In genomic region chr2:18047646-18048452, GRCm38 (mm10) we compare ENCODE assay signal across 9 mouse cellular contexts. TPM values are rescaled to one million over a fixed set of nuclear protein-coding genes. Genes with fewer than 3 reads are reported as not detected.
DNase-seq lines count a peak whose midpoint lies in the region; ATAC-seq and TF ChIP-seq lines count a peak whose summit lies in the region.
"Had no signal": no experiment of that assay in that cellular context is flagged by ENCODE, and none has a peak within 500 bp of the region (broad histone marks: within the 10 kb centered on the region; RNA-seq: fewer than 3 reads in every experiment).

No protein-coding gene starts in this region.

- H3K9me3 ChIP-seq in ES-Bruce4 (replicated peaks; ENCODE audit: control insufficient read depth, insufficient read depth, low read length, poor library complexity, severe bottlenecking) = no peaks in the 10 kb centered on the region
- no peaks in the 10 kb centered on the region for H3K9me3 ChIP-seq in forebrain, embryonic 12.5 days
- H3K9me3 ChIP-seq in lung, embryonic 16.5 days (ENCODE audit: control insufficient read depth, low read length) = no peaks in the 10 kb centered on the region

- peak overlapping the region; percentile 71 for H3K9ac ChIP-seq in ES-Bruce4 (ENCODE audit: low read depth, poor library complexity, severe bottlenecking)
- peak overlapping the region; percentile 100 for H3K9ac ChIP-seq in forebrain, embryonic 12.5 days
- H3K9ac ChIP-seq in lung, embryonic 16.5 days (ENCODE audit: low read length) = peak overlapping the region; percentile 96

- H3K27me3 ChIP-seq in ES-Bruce4 (ENCODE audit: control insufficient read depth, insufficient read depth, low read length, poor library complexity, severe bottlenecking) = peaks cover 23% of the 10 kb centered on the region
- no peaks in the 10 kb centered on the region for H3K27me3 ChIP-seq in forebrain, embryonic 12.5 days
- no peaks in the 10 kb centered on the region for H3K27me3 ChIP-seq in lung, embryonic 16.5 days (ENCODE audit: control insufficient read depth, insufficient read depth, low read depth, low read length)

- TF ChIP-seq EP300 in ES-Bruce4 (IDR thresholded peaks at IDR 0.05; ENCODE audit: insufficient read depth, low read depth, low read length) = no peak

- H3K4me2 ChIP-seq in forebrain, embryonic 12.5 days = peak overlapping the region; percentile 85
- peak overlapping the region; percentile 74 for H3K4me2 ChIP-seq in lung, embryonic 16.5 days (ENCODE audit: low read depth, low read length)

- no peak for TF ChIP-seq CTCF in ES-Bruce4 (IDR thresholded peaks at IDR 0.05; ENCODE audit: low read depth, low read length)
- no peak for TF ChIP-seq CTCF in layer of hippocampus, adult 2 months (conservative IDR thresholded peaks at IDR 0.05)

- ATAC-seq in cerebellum, adult (ENCODE audit: insufficient number of reproducible peaks, low FRiP score, low TSS enrichment) = peak; percentile 88
- peak; percentile 60 for ATAC-seq in forebrain, embryonic 12.5 days (ENCODE audit: low FRiP score)
- ATAC-seq in lung, embryonic 16.5 days (ENCODE audit: low read depth) = peak; percentile 84

- under 1% methylated on average over 70 of the region's 70 CpGs for WGBS in forebrain, embryonic 12.5 days
- under 1% methylated on average over 66 of the region's 70 CpGs for WGBS in lung, embryonic 16.5 days

- no peaks in the 10 kb centered on the region for H3K4me1 ChIP-seq in ES-Bruce4 (ENCODE audit: control insufficient read depth, insufficient read depth, low read length)
- peaks cover 42% of the 10 kb centered on the region for H3K4me1 ChIP-seq in forebrain, embryonic 12.5 days
- peaks cover 28% of the 10 kb centered on the region for H3K4me1 ChIP-seq in lung, embryonic 16.5 days (replicated peaks; ENCODE audit: control insufficient read depth, insufficient read depth, low read length)

- no peak overlapping the region for H3K27ac ChIP-seq in ES-Bruce4 (ENCODE audit: insufficient read depth, low read length)
- H3K27ac ChIP-seq in forebrain, embryonic 12.5 days = peak overlapping the region; percentile 100
- H3K27ac ChIP-seq in layer of hippocampus, adult 2 months = peak overlapping the region; percentile 99
- H3K27ac ChIP-seq in lung, embryonic 16.5 days (ENCODE audit: low read length) = peak overlapping the region; percentile 99

- TF ChIP-seq POLR2A in ES-Bruce4 (IDR thresholded peaks at IDR 0.05; ENCODE audit: insufficient read depth, low read length) = no peak

- H3K36me3 ChIP-seq in ES-Bruce4 (ENCODE audit: control insufficient read depth, insufficient read depth, low read length, poor library complexity, severe bottlenecking) = no peaks in the 10 kb centered on the region
- H3K36me3 ChIP-seq in forebrain, embryonic 12.5 days (replicated peaks) = no peaks in the 10 kb centered on the region
- H3K36me3 ChIP-seq in lung, embryonic 16.5 days (ENCODE audit: control insufficient read depth, insufficient read depth, low read length) = no peaks in the 10 kb centered on the region

- peak; percentile 75 to 88 for DNase-seq in heart, postnatal 36 days
- peak in 1 of 2 experiments; percentile 69 for DNase-seq in layer of hippocampus, adult 2 months (ENCODE audit: low spot score in 2 of 2)
- peak; percentile 62 for DNase-seq in ovary, postnatal 10 days (ENCODE audit: low spot score)
- peak; percentile 70 for DNase-seq in urinary bladder, postnatal 25 days (ENCODE audit: low spot score)

- intact Hi-C loops in heart, postnatal 36 days (cut with DNase I) = loop anchor here (1.0 to 5.0 kb wide), 4 partner anchors 9 to 719 kb away; partner anchors contain the start of gene Bmi1

- H3K4me3 ChIP-seq in ES-Bruce4 (ENCODE audit: low read depth, low read length) = peak overlapping the region; percentile 81
- peak overlapping the region; percentile 100 for H3K4me3 ChIP-seq in forebrain, embryonic 12.5 days (replicated peaks)
- H3K4me3 ChIP-seq in layer of hippocampus, adult 2 months = peak overlapping the region; percentile 80
- H3K4me3 ChIP-seq in lung, embryonic 16.5 days (ENCODE audit: low read length) = peak overlapping the region; percentile 88

RNA-seq across cellular contexts. Expression of gene Skida1, which starts 1.0 kb away (rescaled TPM):
- polyA plus RNA-seq in ES-Bruce4 (2011; ENCODE audit: insufficient read depth, insufficient read length, low read depth, missing spikeins) = 0.15 and 0.79 TPM in 2 replicates
- polyA plus RNA-seq in forebrain, embryonic 12.5 days (2016; fragmentation: Nextera tagmentation; extraction: Ambion mirVana) = 26.3 and 26.4 TPM in 2 replicates
- 1 to 10 TPM; 2.8 to 5.1 TPM for total RNA-seq in heart, postnatal 36 days (2021)
- 10 to 100 TPM; 16.8 to 16.9 TPM for total RNA-seq in layer of hippocampus, adult 2 months (2021)
- 5.1 and 5.5 TPM in 2 replicates for polyA plus RNA-seq in lung, embryonic 16.5 days (2015; fragmentation: Nextera tagmentation; extraction: Ambion mirVana)

RNA-seq across cellular contexts. Expression of gene Mllt10, which starts 7.2 kb away (rescaled TPM):
- 69.6 and 78.9 TPM in 2 replicates for polyA plus RNA-seq in ES-Bruce4 (2011; ENCODE audit: insufficient read depth, insufficient read length, low read depth, missing spikeins)
- 61.7 and 76.8 TPM in 2 replicates for polyA plus RNA-seq in forebrain, embryonic 12.5 days (2016; fragmentation: Nextera tagmentation; extraction: Ambion mirVana)
- total RNA-seq in heart, postnatal 36 days (2021) = 10 to 100 TPM; 32.6 to 34.2 TPM
- total RNA-seq in layer of hippocampus, adult 2 months (2021) = 10 to 100 TPM; 63.6 to 67.6 TPM
- 56.1 and 57.9 TPM in 2 replicates for polyA plus RNA-seq in lung, embryonic 16.5 days (2015; fragmentation: Nextera tagmentation; extraction: Ambion mirVana)

RNA-seq across cellular contexts. Expression of gene A930004D18Rik, which starts 10.3 kb away (rescaled TPM):
- polyA plus RNA-seq in ES-Bruce4 (2011; ENCODE audit: insufficient read depth, insufficient read length, low read depth, missing spikeins) = 0.31 and 0.67 TPM in 2 replicates
- 20.9 and 22.0 TPM in 2 replicates for polyA plus RNA-seq in forebrain, embryonic 12.5 days (2016; fragmentation: Nextera tagmentation; extraction: Ambion mirVana)
- total RNA-seq in heart, postnatal 36 days (2021) = 1 to 10 TPM; 4.6 to 6.2 TPM
- total RNA-seq in layer of hippocampus, adult 2 months (2021) = 1 to 10 TPM; 4.2 to 4.3 TPM
- polyA plus RNA-seq in lung, embryonic 16.5 days (2015; fragmentation: Nextera tagmentation; extraction: Ambion mirVana) = 12.1 and 13.1 TPM in 2 replicates

RNA-seq across cellular contexts. Expression of gene H2al2a, which starts 51.1 kb away (rescaled TPM):
- polyA plus RNA-seq in ES-Bruce4 (2011; ENCODE audit: insufficient read depth, insufficient read length, low read depth, missing spikeins) = not detected in 2 replicates
- polyA plus RNA-seq in forebrain, embryonic 12.5 days (2016; fragmentation: Nextera tagmentation; extraction: Ambion mirVana) = not detected in 2 replicates
- not detected for total RNA-seq in heart, postnatal 36 days (2021)
- not detected for total RNA-seq in layer of hippocampus, adult 2 months (2021)
- polyA plus RNA-seq in lung, embryonic 16.5 days (2015; fragmentation: Nextera tagmentation; extraction: Ambion mirVana) = not detected in 2 replicates
- polyA plus RNA-seq: frontal cortex, adult 2 months had no signal
